Mouse (Mus musculus) brown adipose tissue, adult 24 weeks (tissue): ENCODE results near the gene Fbxo8. TPM values are rescaled to one million over a fixed set of nuclear protein-coding genes. Genes with fewer than 3 reads are reported as not detected.

ENCODE experiments used
- H3K27ac ChIP-seq: fragments of 200-500 bp; replicated peaks from 2 replicates; pipeline ENCODE4 v1.5.1; 2012; ENCODE audit warnings: low read depth, mild to moderate bottlenecking, low read length
- H3K4me1 ChIP-seq: fragments of 200-500 bp; 2 replicates; pipeline ENCODE4 v1.6.1; 2012; ENCODE audit warnings: low read length, mixed read lengths; ENCODE audit not compliant: control insufficient read depth, insufficient read depth, insufficient read length
- H3K4me3 ChIP-seq: fragments of 200-500 bp; 2 replicates; pipeline ENCODE4 v1.5.1; 2012; ENCODE audit warnings: low read depth, mild to moderate bottlenecking, low read length, moderate library complexity; ENCODE audit not compliant: insufficient read depth
- polyA plus RNA-seq: library from polyadenylated mRNA; stranded (reverse); fragments of >200 nt; gene quantifications from 2 replicates; pipeline ENCODE4 v1.2.4, GENCODE M21; 2012; ENCODE audit not compliant: missing spikeins, insufficient read depth, insufficient read length

Fbxo8 gene
- polyA plus RNA-seq, 1 experiment, result 73.0 TPM

DNA sequence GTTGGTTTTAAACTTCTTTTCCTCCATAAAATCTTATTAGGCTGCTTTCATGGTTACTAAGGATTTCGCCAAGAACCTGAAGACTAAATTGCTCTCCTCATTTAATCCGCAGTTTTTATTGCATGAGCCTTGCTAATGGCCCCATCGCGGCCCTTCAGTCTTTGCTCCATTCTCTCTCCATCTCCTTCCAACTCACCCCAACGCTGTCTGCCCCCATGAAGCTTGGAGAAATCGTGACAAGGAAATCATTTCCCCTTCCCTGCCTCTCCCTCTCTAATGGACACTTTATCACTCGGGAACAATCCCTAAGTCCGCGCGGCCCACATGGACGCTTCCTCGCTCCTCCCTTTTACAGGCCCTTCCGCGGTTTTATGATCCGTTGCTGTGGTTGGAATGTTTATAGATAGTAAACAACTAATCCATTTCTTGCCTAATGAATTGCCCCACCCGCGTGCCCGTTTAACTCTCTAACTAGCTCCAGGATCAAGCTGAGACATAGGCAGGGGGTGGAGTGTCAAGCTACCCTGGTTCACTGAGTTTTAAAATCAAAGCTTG lies 71.7 kb downstream of the Fbxo8 start:
- no peaks in the 10 kb centered on the region for H3K4me1 ChIP-seq
- H3K4me3 ChIP-seq, result no peak overlapping the region
- no peak overlapping the region for H3K27ac ChIP-seq

DNA sequence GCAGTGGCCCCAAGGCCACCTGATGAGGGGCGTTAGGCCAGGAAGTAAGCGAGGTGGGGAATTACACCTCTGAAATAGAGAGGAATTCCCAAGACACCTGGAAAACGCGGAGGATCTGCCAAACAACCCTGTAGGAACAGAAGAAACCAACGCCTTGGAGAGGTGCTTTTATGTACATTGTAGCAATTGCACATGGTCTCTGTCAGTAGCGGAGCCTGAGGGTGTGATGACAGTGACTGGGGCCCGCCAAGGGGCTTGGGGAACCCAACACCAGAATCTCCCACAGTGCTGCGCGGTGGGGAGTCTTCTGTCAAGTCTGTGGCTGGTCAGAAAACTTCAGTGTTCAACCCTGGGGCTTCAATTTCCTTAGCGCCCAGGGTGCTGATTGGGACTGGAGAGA lies 72.5 kb downstream of the Fbxo8 start:
- no peaks in the 10 kb centered on the region for H3K4me1 ChIP-seq
- no peak overlapping the region for H3K4me3 ChIP-seq
- H3K27ac ChIP-seq, result no peak overlapping the region

DNA sequence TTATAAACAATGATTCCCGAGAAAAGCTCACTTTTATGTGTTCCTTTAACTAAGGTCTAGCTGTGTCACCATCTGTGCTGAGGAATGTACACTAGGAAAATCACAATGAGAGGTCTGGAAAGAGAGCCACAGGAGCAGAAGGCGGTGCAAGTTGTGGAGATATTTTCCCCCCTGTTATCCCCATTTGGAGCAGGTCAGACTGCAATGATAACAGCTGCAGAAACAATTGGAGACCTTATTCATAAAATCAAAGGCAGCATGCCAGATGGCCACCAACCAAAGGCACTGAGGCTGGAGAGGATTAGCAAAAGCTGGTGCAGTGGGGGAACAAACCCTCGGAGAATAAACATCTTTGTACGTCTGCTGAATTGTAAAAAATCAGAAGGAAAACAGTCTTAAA lies 78.3 kb downstream of the Fbxo8 start:
- no peak overlapping the region for H3K27ac ChIP-seq
- H3K4me1 ChIP-seq, result no peaks in the 10 kb centered on the region
- H3K4me3 ChIP-seq, result no peak overlapping the region

DNA sequence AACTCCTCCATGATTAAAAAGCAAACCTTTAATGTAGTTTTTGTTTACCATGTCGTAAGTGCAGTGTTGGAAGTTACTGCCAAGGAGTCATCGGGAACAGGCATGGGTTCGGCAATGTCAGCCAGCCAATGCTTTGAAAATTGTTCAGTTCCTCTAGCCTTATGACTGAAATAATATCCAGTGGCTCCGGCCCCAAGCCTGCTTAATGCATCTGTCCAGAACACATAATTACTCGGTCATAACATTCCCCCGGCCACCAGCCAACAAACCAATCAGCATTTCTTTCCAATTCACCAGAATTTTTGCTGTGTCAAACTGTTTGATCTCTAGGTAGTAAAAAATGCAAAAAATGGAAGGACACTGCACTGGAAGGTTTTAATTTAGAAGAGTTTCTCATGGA lies 88.4 kb downstream of the Fbxo8 start:
- no peak overlapping the region for H3K4me3 ChIP-seq
- H3K27ac ChIP-seq, result no peak overlapping the region
- H3K4me1 ChIP-seq, result no peaks in the 10 kb centered on the region

Other genes starting within 250 kb of the Fbxo8 start
- gene Cep44, start within 50 bp of the Fbxo8 start, polyA plus RNA-seq, result 6.3 and 6.6 TPM in 2 replicates